Mouse (Mus musculus) liver, embryonic 15.5 days (tissue): ENCODE measurements around the gene Cks2. TPM values are rescaled to one million over a fixed set of nuclear protein-coding genes. Genes with fewer than 3 reads are reported as not detected.
"Not testable (repeated sequence)": the region's sequence is repeated elsewhere in the genome, so short reads cannot be mapped to it uniquely, and the experiment has no call there.

Source experiments
- ATAC-seq: fragments of 200-750 bp; cut with Nextera tagmentation; 2 replicates; pipeline ENCODE4 v1.8.0; 2017; ENCODE audit warnings: moderate number of reproducible peaks, mild to moderate bottlenecking, moderate library complexity; ENCODE audit not compliant: insufficient read depth
- H3K27ac ChIP-seq: fragments of 300-500 bp; sonication (generic); replicated peaks from 2 replicates; pipeline ENCODE4 v1.5.1; 2015; ENCODE audit warnings: mild to moderate bottlenecking, inconsistent platforms
- H3K27me3 ChIP-seq: fragments of 300-500 bp; sonication (generic); 2 replicates; pipeline ENCODE4 v1.6.1; 2015; ENCODE audit warnings: mild to moderate bottlenecking, inconsistent platforms
- H3K36me3 ChIP-seq: fragments of 300-500 bp; sonication (generic); replicated peaks from 2 replicates; pipeline ENCODE4 v1.6.1; 2015; ENCODE audit warnings: moderate library complexity, mild to moderate bottlenecking, inconsistent platforms
- H3K4me1 ChIP-seq: fragments of 300-500 bp; sonication (generic); replicated peaks from 2 replicates; pipeline ENCODE4 v1.6.1; 2015; ENCODE audit warnings: inconsistent platforms
- H3K4me2 ChIP-seq: fragments of 300-500 bp; sonication (generic); 2 replicates; pipeline ENCODE4 v1.6.1; 2015; ENCODE audit warnings: moderate library complexity, mild to moderate bottlenecking, inconsistent platforms
- H3K4me3 ChIP-seq: fragments of 300-500 bp; sonication (generic); replicated peaks from 2 replicates; pipeline ENCODE4 v1.5.1; 2015; ENCODE audit warnings: mild to moderate bottlenecking, inconsistent platforms
- H3K9ac ChIP-seq: fragments of 300-500 bp; sonication (generic); 2 replicates; pipeline ENCODE4 v1.6.1; 2015; ENCODE audit warnings: moderate library complexity, mild to moderate bottlenecking, inconsistent platforms
- H3K9me3 ChIP-seq: fragments of 300-500 bp; sonication (generic); replicated peaks from 2 replicates; pipeline ENCODE4 v1.6.1; 2016; ENCODE audit warnings: inconsistent platforms
- WGBS: fragments of 180-500 bp; shearing (Covaris S2); methylation state at CpG from one replicate; pipeline ENCODE4 v1.1.7; 2015; ENCODE audit warnings: mixed read lengths; ENCODE audit not compliant: insufficient replicate concordance; 5-methylcytosine and 5-hydroxymethylcytosine counted together
- polyA plus RNA-seq: library from polyadenylated mRNA; unstranded; fragments of >200 nt; fragmentation: Nextera tagmentation; extraction: Ambion mirVana; gene quantifications from 2 replicates; pipeline ENCODE4 v1.2.1, GENCODE M21; 2015

Gene Cks2
- polyA plus RNA-seq, 1 experiment from 2014 or later, result 374 TPM

- no peaks in the 10 kb centered on the region for H3K27me3 ChIP-seq
- no peak overlapping the region for H3K9ac ChIP-seq
- no peak for ATAC-seq
- no peak overlapping the region for H3K4me3 ChIP-seq
- H3K9me3 ChIP-seq, result no peaks in the 10 kb centered on the region
- H3K27ac ChIP-seq, result no peak overlapping the region
- 91% methylated on average over 9 of the region's 9 CpGs for WGBS
- peaks cover 28% of the 10 kb centered on the region for H3K4me1 ChIP-seq
- peaks cover 88% of the 10 kb centered on the region for H3K36me3 ChIP-seq
- H3K4me2 ChIP-seq, result no peak overlapping the region
Observed at GRCm38 (mm10) chr13:51653961-51654360, 8.9 kb downstream of the Cks2 start.

- 92% methylated on average over 13 of the region's 13 CpGs for WGBS
- peaks cover 95% of the 10 kb centered on the region for H3K36me3 ChIP-seq
Observed at GRCm38 (mm10) chr13:51656516-51657235, 11.6 kb downstream of the Cks2 start.

GRCm38 (mm10) chr13:51658094-51658493, 13.1 kb downstream of the Cks2 start:
- no peak overlapping the region for H3K27ac ChIP-seq
- H3K27me3 ChIP-seq, result no peaks in the 10 kb centered on the region
- 68% methylated on average over 3 of the region's 3 CpGs for WGBS

More at GRCm38 (mm10) chr13:51656516-51657235, 11.6 kb downstream of the Cks2 start:
- no peaks in the 10 kb centered on the region for H3K9me3 ChIP-seq
- H3K27ac ChIP-seq, result no peak overlapping the region
- ATAC-seq, result no peak
- H3K4me1 ChIP-seq, result peaks cover 13% of the 10 kb centered on the region
- H3K9ac ChIP-seq, result no peak overlapping the region
- no peaks in the 10 kb centered on the region for H3K27me3 ChIP-seq
- H3K4me2 ChIP-seq, result no peak overlapping the region
- no peak overlapping the region for H3K4me3 ChIP-seq

GRCm38 (mm10) chr13:51659573-51659972, 14.5 kb downstream of the Cks2 start:
- H3K4me3 ChIP-seq, result no peak overlapping the region
- H3K4me1 ChIP-seq, result no peaks in the 10 kb centered on the region
- peaks cover 97% of the 10 kb centered on the region for H3K36me3 ChIP-seq
- no peaks in the 10 kb centered on the region for H3K27me3 ChIP-seq
- H3K4me2 ChIP-seq, result no peak overlapping the region
- H3K9me3 ChIP-seq, result no peaks in the 10 kb centered on the region
- WGBS, result 88% methylated on average over 7 of the region's 7 CpGs
- H3K27ac ChIP-seq, result no peak overlapping the region
- no peak overlapping the region for H3K9ac ChIP-seq
- ATAC-seq, result no peak

More at GRCm38 (mm10) chr13:51658094-51658493, 13.1 kb downstream of the Cks2 start:
- no peak for ATAC-seq
- no peak overlapping the region for H3K4me2 ChIP-seq
- H3K4me1 ChIP-seq, result 0 out of 2 replicates have a peak, but pooled peaks cover 4% of the 10 kb centered on the region
- H3K9ac ChIP-seq, result no peak overlapping the region
- no peaks in the 10 kb centered on the region for H3K9me3 ChIP-seq
- no peak overlapping the region for H3K4me3 ChIP-seq
- peaks cover 100% of the 10 kb centered on the region for H3K36me3 ChIP-seq

GRCm38 (mm10) chr13:51663561-51663960, 18.5 kb downstream of the Cks2 start:
- no peak overlapping the region for H3K27ac ChIP-seq
- WGBS, result 79% methylated on average over 2 of the region's 2 CpGs
- no peaks in the 10 kb centered on the region for H3K27me3 ChIP-seq
- H3K4me3 ChIP-seq, result no peak overlapping the region
- no peaks in the 10 kb centered on the region for H3K9me3 ChIP-seq
- ATAC-seq, result no peak
- H3K4me1 ChIP-seq, result no peaks in the 10 kb centered on the region
- H3K9ac ChIP-seq, result no peak overlapping the region
- peaks cover 97% of the 10 kb centered on the region for H3K36me3 ChIP-seq
- no peak overlapping the region for H3K4me2 ChIP-seq

- not testable (repeated sequence) for H3K27me3 ChIP-seq, H3K9ac ChIP-seq, H3K4me1 ChIP-seq, ATAC-seq, H3K9me3 ChIP-seq, H3K4me2 ChIP-seq, H3K27ac ChIP-seq, H3K4me3 ChIP-seq
- H3K36me3 ChIP-seq, result peaks cover 92% of the 10 kb centered on the region
- 79% methylated on average over 12 of the region's 12 CpGs for WGBS
Observed at GRCm38 (mm10) chr13:51668195-51668594, 23.2 kb downstream of the Cks2 start.

GRCm38 (mm10) chr13:51676641-51677040, 31.6 kb downstream of the Cks2 start:
- H3K27me3 ChIP-seq, result no peaks in the 10 kb centered on the region
- ATAC-seq, result no peak
- no peak overlapping the region for H3K4me3 ChIP-seq
- no peak overlapping the region for H3K27ac ChIP-seq
- peaks cover 36% of the 10 kb centered on the region for H3K4me1 ChIP-seq
- no peaks in the 10 kb centered on the region for H3K9me3 ChIP-seq
- H3K36me3 ChIP-seq, result peaks cover 94% of the 10 kb centered on the region
- H3K9ac ChIP-seq, result no peak overlapping the region
- H3K4me2 ChIP-seq, result no peak overlapping the region
- WGBS, result 63% methylated on average over 4 of the region's 4 CpGs

- peaks cover 36% of the 10 kb centered on the region for H3K4me1 ChIP-seq
- H3K27ac ChIP-seq, result no peak overlapping the region
- H3K4me3 ChIP-seq, result no peak overlapping the region
- H3K4me2 ChIP-seq, result 0 out of 2 replicates have a peak overlapping the region, but pooled peaks have one; percentile 25
- H3K9ac ChIP-seq, result no peak overlapping the region
- 70% methylated on average over 12 of the region's 12 CpGs for WGBS
- peaks cover 95% of the 10 kb centered on the region for H3K36me3 ChIP-seq
- no peak for ATAC-seq
- no peaks in the 10 kb centered on the region for H3K9me3 ChIP-seq
- H3K27me3 ChIP-seq, result no peaks in the 10 kb centered on the region
Observed at GRCm38 (mm10) chr13:51677041-51677440, 32.0 kb downstream of the Cks2 start.

- Histone ChIP-seq H3K27ac (peak overlapping the region; percentile 43; the same call in 1 of the 2 replicates), H3K36me3 (peaks cover 98% of the 10 kb centered on the region), H3K4me2 (peak overlapping the region; percentile 25), H3K9ac (no peak overlapping the region), H3K9me3 (no peaks in the 10 kb centered on the region), H3K27me3 (no peaks in the 10 kb centered on the region), H3K4me3 (no peak overlapping the region), H3K4me1 (peaks cover 36% of the 10 kb centered on the region)
- peak; percentile 81 for ATAC-seq
- WGBS, result 33% methylated on average over 7 of the region's 7 CpGs
Observed at GRCm38 (mm10) chr13:51677630-51678185, 32.7 kb downstream of the Cks2 start.

GRCm38 (mm10) chr13:51678687-51679086, 33.7 kb downstream of the Cks2 start:
- Histone ChIP-seq H3K36me3 (peaks cover 99% of the 10 kb centered on the region), H3K4me3 (no peak overlapping the region), H3K27ac (no peak overlapping the region), H3K4me2 (no peak overlapping the region), H3K9ac (no peak overlapping the region), H3K9me3 (no peaks in the 10 kb centered on the region), H3K27me3 (no peaks in the 10 kb centered on the region), H3K4me1 (peaks cover 36% of the 10 kb centered on the region)
- 78% methylated on average over 6 of the region's 6 CpGs for WGBS
- no peak for ATAC-seq

GRCm38 (mm10) chr13:51679332-51679731, 34.3 kb downstream of the Cks2 start:
- H3K4me3 ChIP-seq, result no peak overlapping the region
- 31% methylated on average over 4 of the region's 4 CpGs for WGBS
- no peak overlapping the region for H3K9ac ChIP-seq
- ATAC-seq, result no peak
- no peak overlapping the region for H3K27ac ChIP-seq
- peaks cover 36% of the 10 kb centered on the region for H3K4me1 ChIP-seq
- no peaks in the 10 kb centered on the region for H3K27me3 ChIP-seq
- no peaks in the 10 kb centered on the region for H3K9me3 ChIP-seq
- no peak overlapping the region for H3K4me2 ChIP-seq
- H3K36me3 ChIP-seq, result peaks cover 98% of the 10 kb centered on the region
